Mouse (Mus musculus): ENCODE measurements around the gene Scgb1b11.
"Not testable (repeated sequence)": the region's sequence is repeated elsewhere in the genome, so short reads cannot be mapped to it uniquely, and the experiment has no call there.

Scgb1b11 gene

DNA sequence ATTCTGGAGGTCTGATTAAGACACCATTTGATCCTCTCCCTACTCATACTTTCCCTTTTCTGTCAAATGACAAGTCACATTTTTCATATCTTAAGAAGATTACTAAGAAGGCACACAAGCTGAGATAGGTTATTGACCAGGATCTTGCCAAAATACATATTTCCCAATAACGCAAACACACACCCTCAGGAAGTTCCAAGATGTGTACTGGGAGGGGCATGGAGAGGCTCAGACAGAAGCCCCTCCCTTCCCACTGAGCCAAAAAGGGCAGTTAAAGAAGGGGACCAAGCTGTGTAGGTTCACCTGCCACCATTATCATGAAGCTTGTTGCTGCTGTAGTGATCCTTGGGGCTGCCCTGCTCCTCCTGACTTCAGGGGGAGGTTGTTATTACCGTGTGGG is at the start of gene Scgb1b11:
Scgb1b11 (plus strand) TSS at position 301 of the 400 bp plus-strand sequence.
- not testable (repeated sequence) for DNase-seq (ENCODE audit: low read depth)

DNA sequence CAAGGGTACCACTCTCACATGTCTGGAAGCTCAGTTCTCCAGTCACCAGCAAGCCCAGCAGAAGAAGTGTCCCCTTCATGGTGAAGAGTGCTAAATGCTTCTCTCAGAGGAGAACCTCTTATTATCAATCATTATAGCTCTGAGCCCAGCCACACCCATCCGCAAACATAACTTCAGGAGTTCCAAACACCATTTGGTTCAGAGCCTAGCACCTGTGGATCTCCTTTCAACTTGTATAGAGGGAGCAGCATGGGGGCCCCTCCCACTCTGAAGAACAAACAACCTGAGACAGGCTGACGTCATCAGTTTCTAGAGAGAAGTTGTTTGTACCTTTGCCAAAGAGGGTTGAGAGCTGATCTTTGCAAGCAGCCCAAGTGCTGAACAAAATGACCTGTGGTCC is 11.6 kb upstream of the Scgb1b11 start, which contains the start of gene Scgb2b11:
Scgb2b11 (minus strand) TSS at position 101 of the 400 bp plus-strand sequence.
- not testable (repeated sequence) for DNase-seq (ENCODE audit: low read depth)

All from c-Kit-positive CD71-positive TER-119-negative erythroid progenitor cells, embryonic 14.5 days (primary cell).